In the genomic region with DNA sequence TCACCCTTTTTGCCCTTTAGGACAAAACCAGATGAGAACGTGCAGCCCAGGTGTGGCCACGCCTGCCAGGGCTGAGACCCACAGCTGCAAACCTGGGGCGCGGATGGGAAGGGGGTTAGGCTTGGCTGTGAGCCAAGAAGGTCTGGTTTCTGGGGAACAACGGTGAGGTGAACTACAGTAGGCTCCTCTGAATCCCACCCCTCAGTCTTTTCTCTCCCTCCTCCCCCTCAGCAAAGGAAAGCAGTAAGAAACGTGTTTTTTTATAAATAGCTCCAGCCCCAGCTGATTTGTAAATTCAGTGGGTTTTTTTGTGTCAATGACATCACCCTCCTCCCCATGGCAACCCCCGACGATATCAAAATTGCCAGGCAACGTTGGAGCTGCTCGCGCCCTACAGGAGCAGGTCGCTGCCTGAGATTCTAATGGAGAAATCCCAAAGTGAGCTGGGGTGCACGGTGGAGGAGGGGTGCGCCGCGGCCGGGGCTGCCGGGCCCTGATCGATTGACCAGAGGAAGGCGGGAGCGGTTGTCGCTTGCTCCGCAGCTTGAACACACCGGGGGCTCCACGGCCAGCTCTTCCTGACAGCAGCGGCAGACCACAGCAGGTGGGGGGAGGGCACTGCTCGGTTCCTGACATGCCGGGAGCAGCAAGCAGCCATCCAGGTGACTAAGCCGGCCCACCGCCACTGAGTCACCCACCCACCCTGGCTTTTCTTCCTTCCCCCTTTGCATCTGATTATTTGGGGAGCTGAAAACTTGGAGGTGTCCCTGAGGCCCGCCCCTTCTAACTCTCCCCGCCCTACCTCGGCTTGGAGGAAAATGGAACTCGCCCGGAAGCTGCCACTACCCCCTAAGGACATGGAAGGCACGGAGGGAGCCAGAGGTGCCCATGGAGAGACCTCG, we compare ENCODE assay signal across 9 mouse cellular contexts. TPM values are rescaled to one million over a fixed set of nuclear protein-coding genes. Genes with fewer than 3 reads are reported as not detected.
DNase-seq lines count a peak whose midpoint lies in the region; ATAC-seq lines count a peak whose summit lies in the region.
"Had no signal": no experiment of that assay in that cellular context is flagged by ENCODE, and none has a peak within 500 bp of the region (broad histone marks: within the 10 kb centered on the region; RNA-seq: fewer than 3 reads in every experiment).

A gene (plus strand): TSS at position 402 of the 902 bp plus-strand sequence.

- DNase-seq in cerebellum, adult 18-20 months: peak; percentile 13 to 26
- no peak for DNase-seq in cerebellum, adult 11 months
- peak; percentile 46 for DNase-seq in CD4-positive helper T cell, adult 2 months (ENCODE audit: low read depth, low spot score)
- peak; percentile 19 for DNase-seq in cerebellum, adult 9-11 months
- peak; percentile 64 to 75 for DNase-seq in layer of hippocampus, postnatal 14 days (ENCODE audit: low spot score in 2 of 2)
- DNase-seq in midbrain, embryonic 11.5 days (ENCODE audit: low spot score, missing footprints): peak; percentile 91
- DNase-seq in testis, postnatal 10 days (ENCODE audit: low spot score): peak; percentile 60

- H3K4me2 ChIP-seq in heart, embryonic 14.5 days (ENCODE audit: low read length): peak within 1 kb of the TSS; percentile 80
- H3K4me2 ChIP-seq in midbrain, embryonic 11.5 days: peak within 1 kb of the TSS; percentile 80

- H3K4me3 ChIP-seq in heart, embryonic 14.5 days (ENCODE audit: control insufficient read depth in 1 of 2, insufficient read depth in 1 of 2, low read depth in 1 of 2, low read length in 2 of 2): peak within 1 kb of the TSS; percentile 50 to 60
- peak within 1 kb of the TSS; percentile 39 for H3K4me3 ChIP-seq in midbrain, embryonic 11.5 days (ENCODE audit: low read depth, low read length)

- 2% methylated on average over 37 of the region's 37 CpGs for whole genome bisulfite sequencing in heart, embryonic 14.5 days
- 2% methylated on average over 37 of the region's 37 CpGs for WGBS in midbrain, embryonic 11.5 days

- H3K27me3 ChIP-seq in heart, embryonic 14.5 days (ENCODE audit: control insufficient read depth, insufficient read depth, low read length): no peaks in the 10 kb centered on the region
- peaks cover 18% of the 10 kb centered on the region for H3K27me3 ChIP-seq in midbrain, embryonic 11.5 days (ENCODE audit: control insufficient read depth, insufficient read depth, low read length)

- no peak; the same call in 1 of the 2 replicates for ATAC-seq in heart, embryonic 14.5 days (ENCODE audit: insufficient number of reproducible peaks, insufficient read depth, low FRiP score, low read depth)
- peak; percentile 61 for ATAC-seq in midbrain, embryonic 11.5 days (ENCODE audit: low FRiP score)

- peak within 1 kb of the TSS in 1 of 2 experiments; percentile 56; a peak in 2 of 4 replicates for H3K27ac ChIP-seq in heart, embryonic 14.5 days (replicated peaks in 1 of 2; ENCODE audit: control insufficient read depth in 1 of 2, insufficient read depth in 1 of 2, low read depth in 2 of 2, low read length in 2 of 2)
- H3K27ac ChIP-seq in midbrain, embryonic 11.5 days (ENCODE audit: low read depth, low read length): no peak within 1 kb of the TSS
- H3K27ac ChIP-seq: macrophage had no signal

- no peaks in the 10 kb centered on the region for H3K36me3 ChIP-seq in heart, embryonic 14.5 days (ENCODE audit: control insufficient read depth, insufficient read depth, low read length)
- H3K36me3 ChIP-seq in midbrain, embryonic 11.5 days (ENCODE audit: control insufficient read depth, insufficient read depth, low read length): no peaks in the 10 kb centered on the region

- peak within 1 kb of the TSS; percentile 73 for H3K9ac ChIP-seq in heart, embryonic 14.5 days (ENCODE audit: low read length)
- H3K9ac ChIP-seq in midbrain, embryonic 11.5 days (ENCODE audit: low read length): peak within 1 kb of the TSS; percentile 63

- H3K9me3 ChIP-seq in heart, embryonic 14.5 days (ENCODE audit: control insufficient read depth, low read length): no peaks in the 10 kb centered on the region
- H3K9me3 ChIP-seq in midbrain, embryonic 11.5 days (ENCODE audit: control insufficient read depth, low read length): no peaks in the 10 kb centered on the region

- H3K4me1 ChIP-seq in heart, embryonic 14.5 days (ENCODE audit: control insufficient read depth in 2 of 2, insufficient read depth in 2 of 2, low read length in 2 of 2): peaks cover 52 to 65% of the 10 kb centered on the region in 2 experiments
- peaks cover 20% of the 10 kb centered on the region for H3K4me1 ChIP-seq in midbrain, embryonic 11.5 days (ENCODE audit: control insufficient read depth, insufficient read depth, low read length)

RNA-seq across cellular contexts. Expression of the gene that starts here (rescaled TPM):
- 8.3 and 8.6 TPM in 2 replicates for polyA plus RNA-seq in heart, embryonic 14.5 days (2014; fragmentation: Nextera tagmentation; extraction: Ambion mirVana)
- total RNA-seq in layer of hippocampus, postnatal 14 days (2021): 10 to 100 TPM; 67.8 to 75.1 TPM
- 1.2 and 1.4 TPM in 2 replicates for polyA plus RNA-seq in midbrain, embryonic 11.5 days (2014; fragmentation: Nextera tagmentation; extraction: Ambion mirVana)
- polyA plus RNA-seq: macrophage had no signal
